Mouse (Mus musculus) heart, embryonic 13.5 days (tissue): Measurements from ENCODE around the gene Gm3020. TPM values are rescaled to one million over a fixed set of nuclear protein-coding genes. Genes with fewer than 3 reads are reported as not detected.
"Not testable (repeated sequence)": the region's sequence is repeated elsewhere in the genome, so short reads cannot be mapped to it uniquely, and the experiment has no call there.

Experiments
- ATAC-seq: fragments of 200-750 bp; cut with Nextera tagmentation; 2 replicates; pipeline ENCODE4 v1.8.0; 2017; ENCODE audit warnings: moderate TSS enrichment; ENCODE audit not compliant: insufficient number of reproducible peaks, low FRiP score, low TSS enrichment; ENCODE audit errors: extremely low read depth
- H3K27ac ChIP-seq: fragments of 300-500 bp; sonication (generic); replicated peaks from 2 replicates; pipeline ENCODE4 v1.5.1; 2015; ENCODE audit warnings: moderate library complexity, mild to moderate bottlenecking, inconsistent platforms
- H3K27me3 ChIP-seq: fragments of 300-500 bp; sonication (generic); replicated peaks from 2 replicates; pipeline ENCODE4 v1.6.1; 2015; ENCODE audit warnings: mild to moderate bottlenecking, inconsistent platforms
- H3K36me3 ChIP-seq: fragments of 300-500 bp; sonication (generic); 2 replicates; pipeline ENCODE4 v1.6.1; 2015; ENCODE audit warnings: mild to moderate bottlenecking, inconsistent platforms
- H3K4me1 ChIP-seq: fragments of 300-500 bp; sonication (generic); 2 replicates; pipeline ENCODE4 v1.6.1; 2015; ENCODE audit warnings: inconsistent platforms
- H3K4me2 ChIP-seq: fragments of 300-500 bp; sonication (generic); 2 replicates; pipeline ENCODE4 v1.6.1; 2015; ENCODE audit warnings: inconsistent platforms, mild to moderate bottlenecking, moderate library complexity
- H3K4me3 ChIP-seq: fragments of 300-500 bp; sonication (generic); 2 replicates; pipeline ENCODE4 v1.5.1; 2015; ENCODE audit warnings: moderate library complexity, mild to moderate bottlenecking, inconsistent platforms
- H3K9ac ChIP-seq: fragments of 300-500 bp; sonication (generic); 2 replicates; pipeline ENCODE4 v1.6.1; 2015; ENCODE audit warnings: inconsistent platforms, mild to moderate bottlenecking, moderate library complexity
- H3K9me3 ChIP-seq: fragments of 300-500 bp; sonication (generic); 2 replicates; pipeline ENCODE4 v1.6.1; 2016; ENCODE audit warnings: inconsistent platforms
- WGBS: fragments of 180-500 bp; shearing (Covaris S2); methylation state at CpG from one replicate; pipeline ENCODE4 v1.1.7; 2015; ENCODE audit warnings: mixed read lengths; 5-methylcytosine and 5-hydroxymethylcytosine counted together
- polyA plus RNA-seq: library from polyadenylated mRNA; unstranded; fragments of >200 nt; fragmentation: Nextera tagmentation; extraction: Ambion mirVana; gene quantifications from 2 replicates; pipeline ENCODE4 v1.2.1, GENCODE M21; 2015

Gene Gm3020
- polyA plus RNA-seq = 7.0 and 7.8 TPM in 2 replicates

DNA sequence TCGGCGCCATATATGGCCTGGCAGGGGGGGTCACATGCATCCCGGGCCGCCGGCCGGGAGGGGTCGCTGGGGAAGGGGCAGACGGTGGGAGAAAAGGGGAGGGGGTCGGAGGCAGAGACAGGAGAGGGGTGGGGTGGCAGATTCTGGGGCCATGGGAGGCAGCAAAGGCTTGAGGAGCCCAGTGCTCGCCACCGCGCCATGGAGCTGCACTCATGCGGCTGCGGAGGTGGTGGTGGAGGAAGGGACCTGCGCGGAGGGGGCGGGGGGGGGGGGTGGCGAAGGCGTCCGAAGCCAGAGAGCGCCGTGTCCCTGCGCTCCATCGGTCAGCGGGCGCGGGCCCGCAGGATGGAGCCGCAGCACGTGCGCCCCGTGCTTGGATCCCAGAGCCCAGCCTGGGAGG is at the start of gene Gm3020:
Gene Gm3020 (plus strand): TSS at position 301 of the 400 bp plus-strand sequence.
- ATAC-seq = not testable (repeated sequence)

GRCm38 (mm10) chr14:3634212-3634611 is 17.6 kb upstream of the Gm3020 start, which contains the start of gene Gm3012:
Gene Gm3012 (plus strand): TSS chr14:3634512.
- not testable (repeated sequence) for H3K27me3 ChIP-seq, ATAC-seq, H3K9me3 ChIP-seq, H3K27ac ChIP-seq, H3K4me3 ChIP-seq, H3K9ac ChIP-seq, H3K4me2 ChIP-seq, H3K4me1 ChIP-seq, H3K36me3 ChIP-seq
- no CpG with 5 or more reads among the region's 2 CpGs for WGBS

More for the DNA sequence above, at the start of gene Gm3020:
- not testable (repeated sequence) for H3K9me3 ChIP-seq, H3K4me3 ChIP-seq, H3K9ac ChIP-seq, H3K36me3 ChIP-seq, H3K4me2 ChIP-seq, H3K4me1 ChIP-seq, H3K27ac ChIP-seq, H3K27me3 ChIP-seq
- WGBS = no CpG with 5 or more reads among the region's 32 CpGs

DNA sequence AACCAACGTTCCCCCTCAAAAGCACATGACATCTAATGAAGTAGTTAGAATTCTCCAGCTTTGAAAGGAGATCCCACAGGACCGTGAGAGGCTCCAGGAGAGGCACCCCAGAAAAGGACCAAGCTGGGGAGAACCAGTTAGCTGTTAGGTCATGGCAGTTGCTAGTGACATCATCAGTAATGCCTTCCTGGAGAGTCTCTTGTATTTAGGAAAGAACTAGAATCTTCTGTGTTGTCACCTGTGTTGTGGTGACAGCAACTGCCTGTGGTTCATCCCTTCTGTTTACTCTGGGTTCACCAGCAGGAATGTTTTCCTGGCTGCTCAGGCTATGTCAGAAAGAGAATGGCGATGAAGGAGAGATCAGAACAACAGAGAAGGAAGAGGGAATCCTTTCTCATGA is 36.7 kb downstream of the Gm3020 start, which contains the start of gene Gm3043:
Gene Gm3043 (plus strand): TSS at position 301 of the 400 bp plus-strand sequence.
- not testable (repeated sequence) for H3K9ac ChIP-seq, H3K4me3 ChIP-seq, H3K36me3 ChIP-seq, H3K4me1 ChIP-seq, H3K9me3 ChIP-seq, H3K27me3 ChIP-seq, H3K4me2 ChIP-seq, ATAC-seq, H3K27ac ChIP-seq
- WGBS = no CpG with 5 or more reads among the region's 3 CpGs

Other genes with a start within 250 kb of the Gm3020 start
- gene Gm10409, start 239.4 kb upstream of the Gm3020 start, polyA plus RNA-seq = 7.0 and 7.8 TPM in 2 replicates
- gene Gm3005, start 223.9 kb upstream of the Gm3020 start, polyA plus RNA-seq = 14.6 and 15.8 TPM in 2 replicates
- not detected in 2 replicates for gene Gm10408, start 202.7 kb upstream of the Gm3020 start, polyA plus RNA-seq
- not detected in 2 replicates for gene Gm3012, start 17.5 kb upstream of the Gm3020 start, polyA plus RNA-seq
- gene Gm3043, start 36.8 kb downstream of the Gm3020 start, polyA plus RNA-seq = not detected in 2 replicates
- 3.3 and 4.0 TPM in 2 replicates for gene Gm3002, start 158.0 kb downstream of the Gm3020 start, polyA plus RNA-seq
- gene Gm3033, start 194.2 kb downstream of the Gm3020 start, polyA plus RNA-seq = 0.37 TPM in 1 of 2 replicates, not detected in the other
- 0.24 TPM in 1 of 2 replicates, not detected in the other for gene Gm2916, start 232.1 kb downstream of the Gm3020 start, polyA plus RNA-seq